Comparison of ENCODE assay signal across 20 mouse cellular contexts in genomic region chr12:84726391-84726790, GRCm38 (mm10). TPM values are rescaled to one million over a fixed set of nuclear protein-coding genes. Genes with fewer than 3 reads are reported as not detected.
"Had no signal": no experiment of that assay in that cellular context is flagged by ENCODE, and none has a peak within 500 bp of the region (broad histone marks: within the 10 kb centered on the region; RNA-seq: fewer than 3 reads in every experiment).

No protein-coding gene starts in this region.

- ATAC-seq: lung, postnatal 0 days; midbrain, embryonic 13.5 days; midbrain, embryonic 15.5 days had no signal

- H3K4me3 ChIP-seq: lung, embryonic 15.5 days; megakaryocyte, embryonic 14.5 days; midbrain, embryonic 13.5 days; midbrain, embryonic 15.5 days; neural tube, embryonic 12.5 days; stomach, embryonic 15.5 days had no signal

- H3K4me2 ChIP-seq: lung, embryonic 15.5 days; midbrain, embryonic 11.5 days; midbrain, embryonic 13.5 days; midbrain, embryonic 15.5 days; neural tube, embryonic 12.5 days; stomach, embryonic 15.5 days had no signal

- H3K9me3 ChIP-seq: lung, embryonic 15.5 days; midbrain, embryonic 13.5 days; midbrain, embryonic 15.5 days; neural tube, embryonic 12.5 days; stomach, embryonic 15.5 days had no signal

- DNase-seq: lung, adult 2 months; lung, postnatal 14 days; lung, postnatal 36 days; right cerebral cortex, postnatal 14 days; thymus, adult 2 months; thymus, postnatal 25 days; thymus, postnatal 4 days had no signal

- H3K9ac ChIP-seq: lung, embryonic 15.5 days; midbrain, embryonic 13.5 days; midbrain, embryonic 15.5 days; neural tube, embryonic 12.5 days; stomach, embryonic 15.5 days had no signal

- H3K36me3 ChIP-seq: lung, embryonic 15.5 days; midbrain, embryonic 13.5 days; midbrain, embryonic 15.5 days; neural tube, embryonic 12.5 days; stomach, embryonic 15.5 days had no signal

- H3K4me1 ChIP-seq: lung, embryonic 15.5 days; megakaryocyte, embryonic 14.5 days; midbrain, embryonic 13.5 days; midbrain, embryonic 15.5 days; neural tube, embryonic 12.5 days; stomach, embryonic 15.5 days had no signal

- H3K27me3 ChIP-seq: lung, embryonic 15.5 days; midbrain, embryonic 13.5 days; midbrain, embryonic 15.5 days; neural tube, embryonic 12.5 days; stomach, embryonic 15.5 days had no signal

- H3K27ac ChIP-seq: lung, embryonic 15.5 days; macrophage; midbrain, embryonic 13.5 days; midbrain, embryonic 15.5 days; neural tube, embryonic 12.5 days; stomach, embryonic 15.5 days; stomach, postnatal 0 days had no signal

RNA-seq across cellular contexts. Expression of gene Syndig1l, which starts 27.8 kb away (rescaled TPM):
- total RNA-seq: megakaryocyte progenitor cell, adult 5-6 weeks; monocyte, adult 5-6 weeks; neutrophil, adult 5-6 weeks had no signal
- polyA plus RNA-seq: lung, adult 2 months; lung, embryonic 15.5 days; lung, postnatal 0 days; stomach, postnatal 0 days had no signal
